Mouse (Mus musculus) stomach, embryonic 16.5 days (tissue): ENCODE measurements around the gene B230307C23Rik. TPM values are rescaled to one million over a fixed set of nuclear protein-coding genes. Genes with fewer than 3 reads are reported as not detected.
"Not testable (repeated sequence)": the region's sequence is repeated elsewhere in the genome, so short reads cannot be mapped to it uniquely, and the experiment has no call there.

Experiments used
- ATAC-seq: fragments of 200-750 bp; cut with Nextera tagmentation; 2 replicates; pipeline ENCODE4 v1.8.0; 2017; ENCODE audit warnings: moderate number of reproducible peaks, moderate TSS enrichment; ENCODE audit not compliant: insufficient read depth, low FRiP score
- H3K27ac ChIP-seq: fragments of 300-500 bp; sonication (generic); 2 replicates; pipeline ENCODE4 v1.5.1; 2014; ENCODE audit warnings: low read length
- H3K27me3 ChIP-seq: fragments of 300-500 bp; sonication (generic); 2 replicates; pipeline ENCODE4 v1.6.1; 2014; ENCODE audit warnings: low read length, control low read depth, mixed read lengths; ENCODE audit not compliant: control insufficient read depth, insufficient read depth
- H3K36me3 ChIP-seq: fragments of 300-500 bp; sonication (generic); 2 replicates; pipeline ENCODE4 v1.6.1; 2014; ENCODE audit warnings: low read length; ENCODE audit not compliant: control insufficient read depth, insufficient read depth
- H3K4me1 ChIP-seq: fragments of 300-500 bp; sonication (generic); 2 replicates; pipeline ENCODE4 v1.6.1; 2014; ENCODE audit warnings: low read length, control low read depth, mixed read lengths; ENCODE audit not compliant: control insufficient read depth, insufficient read depth
- H3K4me2 ChIP-seq: fragments of 300-500 bp; sonication (generic); 2 replicates; pipeline ENCODE4 v1.6.1; 2014; ENCODE audit warnings: low read depth, low read length, mixed read lengths
- H3K4me3 ChIP-seq: fragments of 300-500 bp; sonication (generic); replicated peaks from 2 replicates; pipeline ENCODE4 v1.5.1; 2014; ENCODE audit warnings: mild to moderate bottlenecking, low read length
- H3K9ac ChIP-seq: fragments of 300-500 bp; sonication (generic); 2 replicates; pipeline ENCODE4 v1.6.1; 2014; ENCODE audit warnings: low read length
- H3K9me3 ChIP-seq: fragments of 300-500 bp; sonication (generic); replicated peaks from 2 replicates; pipeline ENCODE4 v1.6.1; 2016; ENCODE audit warnings: low read length, control low read depth; ENCODE audit not compliant: control insufficient read depth
- WGBS: fragments of 180-500 bp; shearing (Covaris S2); extraction: QIAGEN DNeasy Blood & Tissue Kit; methylation state at CpG from one replicate; pipeline ENCODE4 v1.1.7; 2014; 5-methylcytosine and 5-hydroxymethylcytosine counted together
- polyA plus RNA-seq: library from polyadenylated mRNA; unstranded; fragments of >200 nt; fragmentation: Nextera tagmentation; extraction: Ambion mirVana; gene quantifications from 2 replicates; pipeline ENCODE4 v1.2.1, GENCODE M21; 2015

The B230307C23Rik gene
- polyA plus RNA-seq, 1 experiment from 2014 or later, result 25.5 TPM

DNA sequence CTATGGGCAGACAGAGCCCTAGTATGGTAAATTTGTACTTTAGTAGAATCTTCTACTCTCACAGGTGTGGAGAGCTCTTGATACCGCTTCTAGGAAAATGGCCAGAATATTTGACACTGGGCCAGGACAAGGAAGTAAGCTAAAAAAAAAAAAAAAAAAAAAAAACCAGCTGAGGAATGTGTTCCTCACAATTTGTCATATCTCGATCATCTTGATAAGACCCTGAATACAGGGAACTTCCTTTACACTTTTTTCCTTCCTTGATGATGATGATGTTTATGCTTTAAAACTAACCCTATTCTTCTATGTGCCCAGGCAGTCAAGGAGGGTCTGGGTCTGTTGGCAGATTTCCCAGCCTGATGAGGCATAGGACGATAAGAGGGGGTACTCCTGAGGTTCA lies 82.3 kb downstream of the B230307C23Rik start:
- not testable (repeated sequence) for H3K36me3 ChIP-seq, H3K27ac ChIP-seq, H3K9ac ChIP-seq, H3K4me2 ChIP-seq, ATAC-seq, H3K9me3 ChIP-seq, H3K27me3 ChIP-seq, H3K4me3 ChIP-seq, H3K4me1 ChIP-seq
- 85% methylated on average over 3 of the region's 3 CpGs for WGBS

DNA sequence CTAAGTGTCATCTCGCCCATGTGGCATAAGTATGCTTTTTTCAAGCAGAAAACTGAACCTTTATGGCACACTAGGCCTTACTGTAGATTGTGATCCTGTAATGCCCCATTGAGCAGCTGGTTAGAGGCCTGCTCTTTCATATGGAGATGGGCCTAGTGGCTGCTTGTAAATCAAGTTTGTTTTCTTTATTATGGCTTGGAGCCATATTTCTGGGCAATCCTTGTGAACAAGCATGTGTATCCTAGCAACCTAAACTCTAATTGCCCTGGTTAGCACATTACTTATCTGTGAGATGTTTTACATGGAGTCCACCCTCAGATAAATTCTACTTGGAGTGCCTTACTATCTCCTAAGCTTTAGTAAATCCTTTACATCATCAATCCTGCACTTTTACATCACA lies 84.0 kb downstream of the B230307C23Rik start:
- H3K9ac ChIP-seq, result peak overlapping the region; percentile 72
- H3K4me2 ChIP-seq, result peak overlapping the region; percentile 66
- 92% methylated on average over 1 of the region's 1 CpGs for WGBS
- not testable (repeated sequence) for ATAC-seq, H3K27me3 ChIP-seq, H3K4me1 ChIP-seq, H3K36me3 ChIP-seq, H3K9me3 ChIP-seq
- H3K4me3 ChIP-seq, result peak overlapping the region; percentile 70
- H3K27ac ChIP-seq, result peak overlapping the region; percentile 77; the same call in 1 of the 2 replicates

Other genes with a start within 250 kb of the B230307C23Rik start
- 31.2 and 42.7 TPM in 2 replicates for gene Ripk4, start 233.5 kb upstream of the B230307C23Rik start, polyA plus RNA-seq
- 10.0 and 10.4 TPM in 2 replicates for gene Prdm15, start 145.5 kb upstream of the B230307C23Rik start, polyA plus RNA-seq
- gene C2cd2, start 34.7 kb upstream of the B230307C23Rik start, polyA plus RNA-seq, result 13.4 and 13.9 TPM in 2 replicates
- 13.0 and 13.2 TPM in 2 replicates for gene Zbtb21, start 34.7 kb upstream of the B230307C23Rik start, polyA plus RNA-seq
- 15.7 and 16.5 TPM in 2 replicates for gene A630089N07Rik, start 85.1 kb downstream of the B230307C23Rik start, polyA plus RNA-seq